Mouse (Mus musculus): ENCODE data around the gene Sh3gl3.

Sh3gl3 gene

GRCm38 (mm10) chr7:82293441-82293840, 119.8 kb downstream of the Sh3gl3 start:
- CTCF ChIA-PET = no interaction called here

- CTCF ChIA-PET = no interaction called here
Measured at GRCm38 (mm10) chr7:82294083-82294482, 120.4 kb downstream of the Sh3gl3 start.

GRCm38 (mm10) chr7:82294611-82295010, 121.0 kb downstream of the Sh3gl3 start:
- CTCF ChIA-PET = no interaction called here

GRCm38 (mm10) chr7:82308398-82308797, 134.8 kb downstream of the Sh3gl3 start:
- CTCF ChIA-PET = no interaction called here

GRCm38 (mm10) chr7:82318515-82318914, 144.9 kb downstream of the Sh3gl3 start:
- CTCF ChIA-PET = no interaction called here

- CTCF ChIA-PET = no interaction called here
Measured at GRCm38 (mm10) chr7:82326616-82327015, 153.0 kb downstream of the Sh3gl3 start.

GRCm38 (mm10) chr7:82327201-82327600, 153.6 kb downstream of the Sh3gl3 start:
- CTCF ChIA-PET = no interaction called here

GRCm38 (mm10) chr7:82327881-82328280, 154.2 kb downstream of the Sh3gl3 start:
- CTCF ChIA-PET = no interaction called here

- CTCF ChIA-PET = no interaction called here
Measured at GRCm38 (mm10) chr7:82329831-82330230, 156.2 kb downstream of the Sh3gl3 start.

- CTCF ChIA-PET = no interaction called here
Measured at GRCm38 (mm10) chr7:82330860-82331259, 157.2 kb downstream of the Sh3gl3 start.

GRCm38 (mm10) chr7:82334000-82334399, 160.4 kb downstream of the Sh3gl3 start:
- CTCF ChIA-PET = no interaction called here

GRCm38 (mm10) chr7:82335211-82336121, 161.8 kb downstream of the Sh3gl3 start, which contains the start of gene Adamtsl3:
Gene Adamtsl3 (plus strand): TSS chr7:82335694.
- CTCF ChIA-PET = no interaction called here

GRCm38 (mm10) chr7:82336132-82336531, 162.5 kb downstream of the Sh3gl3 start:
- CTCF ChIA-PET = interaction anchor here (0.6 kb wide), 1 partner anchor 1573 kb away, joined by 3 read pairs; no protein-coding TSS in a partner anchor

- CTCF ChIA-PET = no interaction called here
Measured at GRCm38 (mm10) chr7:82338121-82338520, 164.5 kb downstream of the Sh3gl3 start.

GRCm38 (mm10) chr7:82338532-82338931, 164.9 kb downstream of the Sh3gl3 start:
- CTCF ChIA-PET = no interaction called here

GRCm38 (mm10) chr7:82339214-82339613, 165.6 kb downstream of the Sh3gl3 start:
- CTCF ChIA-PET = no interaction called here

- CTCF ChIA-PET = no interaction called here
Measured at GRCm38 (mm10) chr7:82341476-82341875, 167.8 kb downstream of the Sh3gl3 start.

- CTCF ChIA-PET = no interaction called here
Measured at GRCm38 (mm10) chr7:82346706-82347105, 173.1 kb downstream of the Sh3gl3 start.

- CTCF ChIA-PET = no interaction called here
Measured at GRCm38 (mm10) chr7:82349796-82350195, 176.2 kb downstream of the Sh3gl3 start.

- CTCF ChIA-PET = no interaction called here
Measured at GRCm38 (mm10) chr7:82350421-82350820, 176.8 kb downstream of the Sh3gl3 start.
